Mouse (Mus musculus) kidney, postnatal 4 days (tissue): ENCODE measurements around the gene Spag6.

ENCODE experiments used
- DNase-seq, 2 experiments: peaks; one replicate each; pipeline ENCODE4 v3.0.0; 2021; ENCODE audit warnings: mixed read lengths in 2 of 2

Spag6 gene

GRCm38 (mm10) chr2:18688286-18688685, 5.5 kb upstream of the Spag6 start:
- DNase-seq, result peak in 1 of 2 experiments; percentile 9

- peak; percentile 85 to 90 for DNase-seq
These were observed 5.1 kb upstream of the Spag6 start for GRCm38 (mm10) chr2:18688708-18689063.

GRCm38 (mm10) chr2:18689064-18689921, 4.5 kb upstream of the Spag6 start:
- peak; percentile 61 to 78 for DNase-seq

- peak; percentile 57 to 69 for DNase-seq
These were observed 3.7 kb upstream of the Spag6 start for GRCm38 (mm10) chr2:18690055-18690691.

- DNase-seq, result no peak
These were observed 3.1 kb upstream of the Spag6 start for GRCm38 (mm10) chr2:18690756-18691155.

GRCm38 (mm10) chr2:18692031-18692430, 1.8 kb upstream of the Spag6 start:
- DNase-seq, result no peak

- DNase-seq, result no peak
These were observed 1.3 kb upstream of the Spag6 start for GRCm38 (mm10) chr2:18692548-18692947.

GRCm38 (mm10) chr2:18693491-18693870, 351 bp upstream of the Spag6 start:
- DNase-seq, result no peak

- no peak for DNase-seq
These were observed 749 bp downstream of the Spag6 start for GRCm38 (mm10) chr2:18694611-18694950.

GRCm38 (mm10) chr2:18695163-18695562, 1.3 kb downstream of the Spag6 start:
- no peak for DNase-seq

- DNase-seq, result no peak
These were observed 1.9 kb downstream of the Spag6 start for GRCm38 (mm10) chr2:18695629-18696150.

- DNase-seq, result peak in 1 of 2 experiments; percentile 22
These were observed 3.9 kb downstream of the Spag6 start for GRCm38 (mm10) chr2:18697591-18698244.

- DNase-seq, result peak; percentile 35 to 55
These were observed 5.0 kb downstream of the Spag6 start for GRCm38 (mm10) chr2:18698663-18699385.

- DNase-seq, result no peak
These were observed 5.7 kb downstream of the Spag6 start for GRCm38 (mm10) chr2:18699401-18699990.

- no peak for DNase-seq
These were observed 16.5 kb downstream of the Spag6 start for GRCm38 (mm10) chr2:18710356-18710755.

GRCm38 (mm10) chr2:18713071-18713470, 19.2 kb downstream of the Spag6 start:
- no peak for DNase-seq

- no peak for DNase-seq
These were observed 20.5 kb downstream of the Spag6 start for GRCm38 (mm10) chr2:18714337-18714736.

- DNase-seq, result no peak
These were observed 24.7 kb downstream of the Spag6 start for GRCm38 (mm10) chr2:18718521-18718920.

- DNase-seq, result no peak
These were observed 28.5 kb downstream of the Spag6 start for GRCm38 (mm10) chr2:18722208-18722830.

- DNase-seq, result no peak
These were observed 30.6 kb downstream of the Spag6 start for GRCm38 (mm10) chr2:18724462-18724861.

GRCm38 (mm10) chr2:18725880-18726279, 32.0 kb downstream of the Spag6 start:
- no peak for DNase-seq

- peak in 1 of 2 experiments; percentile 3 for DNase-seq
These were observed 37.9 kb downstream of the Spag6 start for GRCm38 (mm10) chr2:18731718-18732117.
